Mouse (Mus musculus) lung, postnatal 0 days (tissue): ENCODE results near the gene Map2k1. TPM values are rescaled to one million over a fixed set of nuclear protein-coding genes. Genes with fewer than 3 reads are reported as not detected.
"Not testable (repeated sequence)": the region's sequence is repeated elsewhere in the genome, so short reads cannot be mapped to it uniquely, and the experiment has no call there.

Experiments used
- ATAC-seq: fragments of 200-750 bp; cut with Nextera tagmentation; 2 replicates; pipeline ENCODE4 v1.8.0; 2017; ENCODE audit warnings: moderate library complexity
- DNase-seq: peaks from one replicate; pipeline ENCODE4 v3.0.0-alpha.2; 2016; ENCODE audit warnings: low spot score
- H3K27ac ChIP-seq: fragments of 300-500 bp; sonication (generic); 2 replicates; pipeline ENCODE4 v1.5.1; 2014; ENCODE audit warnings: antibody characterized with exemption, mild to moderate bottlenecking, low read length, mixed read lengths
- H3K27me3 ChIP-seq: fragments of 300-500 bp; sonication (generic); replicated peaks from 2 replicates; pipeline ENCODE4 v1.6.1; 2014; ENCODE audit warnings: low read length, mixed read lengths; ENCODE audit not compliant: insufficient read depth
- H3K36me3 ChIP-seq: fragments of 300-500 bp; sonication (generic); 2 replicates; pipeline ENCODE4 v1.6.1; 2014; ENCODE audit warnings: low read length, mixed read lengths; ENCODE audit not compliant: insufficient read depth
- H3K4me1 ChIP-seq: fragments of 300-500 bp; sonication (generic); 2 replicates; pipeline ENCODE4 v1.6.1; 2014; ENCODE audit warnings: antibody characterized with exemption, low read depth, low read length, mixed read lengths; ENCODE audit not compliant: insufficient read depth
- H3K4me2 ChIP-seq: fragments of 300-500 bp; sonication (generic); replicated peaks from 2 replicates; pipeline ENCODE4 v1.6.1; 2014; ENCODE audit warnings: low read depth, mild to moderate bottlenecking, low read length, moderate library complexity, mixed read lengths
- H3K4me3 ChIP-seq: fragments of 300-500 bp; sonication (generic); 2 replicates; pipeline ENCODE4 v1.5.1; 2014; ENCODE audit warnings: low read depth, low read length
- H3K9ac ChIP-seq: fragments of 300-500 bp; sonication (generic); replicated peaks from 2 replicates; pipeline ENCODE4 v1.6.1; 2014; ENCODE audit warnings: low read depth, mild to moderate bottlenecking
- H3K9me3 ChIP-seq: fragments of 300-500 bp; sonication (generic); 2 replicates; pipeline ENCODE4 v1.6.1; 2016; ENCODE audit warnings: low read length, mixed read lengths
- CTCF ChIP-seq: IDR thresholded peaks from 2 replicates; pipeline ENCODE4 v1.5.1; 2016; ENCODE audit warnings: antibody characterized with exemption, mild to moderate bottlenecking
- EP300 ChIP-seq: IDR thresholded peaks from 2 replicates; pipeline ENCODE4 v1.6.1; 2016; ENCODE audit warnings: antibody characterized with exemption, mild to moderate bottlenecking, control low read depth
- WGBS: fragments of 180-500 bp; shearing (Covaris S2); extraction: QIAGEN DNeasy Blood & Tissue Kit; methylation state at CpG from one replicate; pipeline ENCODE4 v1.1.7; 2014; 5-methylcytosine and 5-hydroxymethylcytosine counted together
- polyA plus RNA-seq: library from polyadenylated mRNA; unstranded; fragments of >200 nt; fragmentation: Nextera tagmentation; extraction: Ambion mirVana; gene quantifications from 2 replicates; pipeline ENCODE4 v1.2.1, GENCODE M21; 2015

Map2k1 gene
- polyA plus RNA-seq, 1 experiment from 2014 or later: 67.1 TPM

- no peaks in the 10 kb centered on the region for H3K27me3 ChIP-seq
Measured at GRCm38 (mm10) chr9:64174766-64175165, 78.7 kb downstream of the Map2k1 start.

GRCm38 (mm10) chr9:64174341-64174740 lies 79.1 kb downstream of the Map2k1 start:
- Histone ChIP-seq H3K36me3 (peaks cover 23% of the 10 kb centered on the region), H3K4me2 (peak overlapping the region; percentile 62), H3K9ac (peak overlapping the region; percentile 55; the same call in 1 of the 2 replicates), H3K27me3 (no peaks in the 10 kb centered on the region), H3K9me3 (no peaks in the 10 kb centered on the region), H3K4me1 (peaks cover 5% of the 10 kb centered on the region; the same call in 1 of the 2 replicates), H3K4me3 (peak overlapping the region; percentile 55), H3K27ac (no peak overlapping the region)
- DNase-seq (no peak), ATAC-seq (no peak)
- TF ChIP-seq CTCF (no peak), EP300 (no peak)

More at GRCm38 (mm10) chr9:64174766-64175165, 78.7 kb downstream of the Map2k1 start:
- H3K36me3 ChIP-seq: peaks cover 23% of the 10 kb centered on the region
- no peak for ATAC-seq
- no peak overlapping the region for H3K27ac ChIP-seq
- no peaks in the 10 kb centered on the region for H3K9me3 ChIP-seq
- TF ChIP-seq EP300: no peak
- TF ChIP-seq CTCF: no peak
- DNase-seq: no peak
- 43% methylated on average over 8 of the region's 8 CpGs for WGBS
- no peak overlapping the region for H3K9ac ChIP-seq
- H3K4me1 ChIP-seq: peaks cover 5% of the 10 kb centered on the region; the same call in 1 of the 2 replicates
- no peak overlapping the region for H3K4me2 ChIP-seq
- no peak overlapping the region for H3K4me3 ChIP-seq

- TF ChIP-seq EP300 (no peak), CTCF (no peak)
- Histone ChIP-seq H3K27me3 (no peaks in the 10 kb centered on the region), H3K36me3 (peaks cover 23% of the 10 kb centered on the region), H3K4me1 (peaks cover 5% of the 10 kb centered on the region; the same call in 1 of the 2 replicates), H3K9me3 (no peaks in the 10 kb centered on the region), H3K27ac (peak overlapping the region; percentile 81), H3K4me2 (peak overlapping the region; percentile 62), H3K9ac (peak overlapping the region; percentile 55), H3K4me3 (peak overlapping the region; percentile 55)
- DNase-seq (no peak), ATAC-seq (no peak)
- under 1% methylated on average over 16 of the region's 16 CpGs for WGBS
Measured at GRCm38 (mm10) chr9:64173666-64174220, 79.7 kb downstream of the Map2k1 start.

GRCm38 (mm10) chr9:64172816-64173665 lies 80.4 kb downstream of the Map2k1 start, which contains the start of the genes Zwilch and Rpl4:
Zwilch (minus strand) TSS chr9:64173104.
Rpl4 (plus strand) TSS chr9:64173375.
- DNase-seq: peak; percentile 93
- Histone ChIP-seq H3K4me3 (peak within 1 kb of the TSS; percentile 55), H3K4me2 (peak within 1 kb of the TSS; percentile 88), H3K9ac (peak within 1 kb of the TSS; percentile 55), H3K4me1 (peaks cover 5% of the 10 kb centered on the region; the same call in 1 of the 2 replicates), H3K36me3 (peaks cover 20% of the 10 kb centered on the region), H3K9me3 (no peaks in the 10 kb centered on the region), H3K27ac (peak within 1 kb of the TSS; percentile 81), H3K27me3 (no peaks in the 10 kb centered on the region)
- WGBS: under 1% methylated on average over 42 of the region's 42 CpGs
- peak; percentile 89 for ATAC-seq
- TF ChIP-seq CTCF (peak; percentile 48), EP300 (peak; percentile 99)

- WGBS: 2% methylated on average over 18 of the region's 18 CpGs
- TF ChIP-seq CTCF (peak; percentile 22; the same call in 1 of the 2 replicates), EP300 (no peak)
- Histone ChIP-seq H3K4me1 (peaks cover 5% of the 10 kb centered on the region; the same call in 1 of the 2 replicates), H3K4me3 (peak overlapping the region; percentile 55), H3K4me2 (peak overlapping the region; percentile 88), H3K9ac (peak overlapping the region; percentile 55), H3K27me3 (no peaks in the 10 kb centered on the region), H3K9me3 (no peaks in the 10 kb centered on the region), H3K36me3 (peaks cover 14% of the 10 kb centered on the region), H3K27ac (peak overlapping the region; percentile 81; the same call in 1 of the 2 replicates)
- DNase-seq (no peak), ATAC-seq (peak; percentile 47)
Measured at GRCm38 (mm10) chr9:64172145-64172815, 81.2 kb downstream of the Map2k1 start.

- not testable (repeated sequence) for H3K4me1 ChIP-seq, ATAC-seq, DNase-seq, H3K9ac ChIP-seq, H3K27me3 ChIP-seq, H3K4me3 ChIP-seq, H3K36me3 ChIP-seq, H3K9me3 ChIP-seq, H3K4me2 ChIP-seq, H3K27ac ChIP-seq
- 86% methylated on average over 3 of the region's 3 CpGs for WGBS
Measured at GRCm38 (mm10) chr9:64169967-64170366, 83.5 kb downstream of the Map2k1 start.
